Mouse (Mus musculus): ENCODE results near the gene Clstn1. TPM values are rescaled to one million over a fixed set of nuclear protein-coding genes. Genes with fewer than 3 reads are reported as not detected.

Clstn1 gene
- total and polyA plus RNA-seq, 3 experiments = 6.1 to 26.6 TPM; not detected in 1

GRCm38 (mm10) chr4:149654232-149654631 lies 68.0 kb downstream of the Clstn1 start:
- Histone ChIP-seq H3K9me3 (replicated peaks; ENCODE audit: insufficient read depth, low read length) (no peaks in the 10 kb centered on the region), H3K4me3 (ENCODE audit: control insufficient read depth in 1 of 2, insufficient read depth in 1 of 2, low read depth in 2 of 2, low read length in 2 of 2) (no peak overlapping the region), H3K9ac (ENCODE audit: control insufficient read depth, low read depth, low read length, poor library complexity, severe bottlenecking) (no peak overlapping the region), H3K4me1 (ENCODE audit: control insufficient read depth in 1 of 2, insufficient read depth in 2 of 2, low read length in 2 of 2) (no peaks in the 10 kb centered on the region), H3K27me3 (ENCODE audit: control insufficient read depth in 1 of 2, insufficient read depth in 2 of 2, low read length in 2 of 2) (no peaks in the 10 kb centered on the region), H3K36me3 (ENCODE audit: control insufficient read depth in 1 of 2, insufficient read depth in 2 of 2, low read length in 2 of 2) (peaks cover 0 to 8% of the 10 kb centered on the region in 2 experiments; a peak in 2 of 4 replicates), H3K79me2 (ENCODE audit: control insufficient read depth, insufficient read depth, low read length, poor library complexity) (no peaks in the 10 kb centered on the region), H3K27ac (ENCODE audit: control insufficient read depth, low read depth, low read length) (no peak overlapping the region)
- TF ChIP-seq CTCF (IDR thresholded peaks at IDR 0.05 in 2 of 3, conservative IDR thresholded peaks at IDR 0.05 in 1 of 3; ENCODE audit: control insufficient read depth in 1 of 3, insufficient read depth in 1 of 3, low read depth in 2 of 3, low read length in 3 of 3, poor library complexity in 1 of 3, severe bottlenecking in 1 of 3) (peak; percentile 71 to 97 (median 71)), TAL1 (IDR thresholded peaks at IDR 0.05; ENCODE audit: low read length) (no peak), RAD21 (IDR thresholded peaks at IDR 0.05; ENCODE audit: low read depth, low read length) (peak; percentile 6; the same call in 1 of the 2 replicates), NRF1 (IDR thresholded peaks at IDR 0.05; ENCODE audit: insufficient read depth, low read depth, low read length, poor library complexity, severe bottlenecking) (no peak), SIN3A (IDR thresholded peaks at IDR 0.05; ENCODE audit: low read length) (no peak), SMC3 (IDR thresholded peaks at IDR 0.05; ENCODE audit: low read depth, low read length) (peak; percentile 54)
- peak; percentile 41 for DNase-seq (ENCODE audit: low read depth, low spot score)

DNA sequence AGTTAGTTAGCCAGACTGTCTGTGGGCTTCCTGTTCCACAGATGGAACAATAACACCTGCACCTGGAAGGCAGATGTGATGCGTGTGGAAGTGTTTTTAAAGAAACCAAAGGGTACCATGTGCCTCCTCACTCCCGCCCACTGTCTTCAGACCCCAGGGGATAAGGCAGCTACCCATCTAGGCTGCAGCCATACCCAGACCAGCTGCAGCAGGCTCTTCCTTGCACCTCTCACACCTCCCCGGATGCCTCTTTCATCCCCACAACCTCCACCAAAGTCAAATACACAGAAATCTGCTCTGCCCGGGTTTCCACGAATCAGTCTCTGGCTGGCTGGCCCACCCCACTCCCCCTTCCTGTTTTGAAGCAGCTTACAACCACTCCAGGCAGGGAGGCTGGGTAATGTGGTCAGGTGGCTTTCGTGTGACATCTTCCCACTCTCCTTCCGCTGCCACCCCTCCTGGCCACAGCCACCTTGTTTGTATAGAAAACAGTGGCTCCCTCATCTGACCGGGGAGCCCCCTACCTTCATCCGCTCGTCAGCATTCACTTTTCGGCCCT lies 71.7 kb downstream of the Clstn1 start:
- Histone ChIP-seq H3K79me2 (ENCODE audit: control insufficient read depth, insufficient read depth, low read length, poor library complexity) (no peaks in the 10 kb centered on the region), H3K27ac (ENCODE audit: control insufficient read depth, low read depth, low read length) (no peak overlapping the region), H3K27me3 (ENCODE audit: control insufficient read depth in 1 of 2, insufficient read depth in 2 of 2, low read length in 2 of 2) (no peaks in the 10 kb centered on the region), H3K36me3 (ENCODE audit: control insufficient read depth in 1 of 2, insufficient read depth in 2 of 2, low read length in 2 of 2) (peaks cover 4 to 25% of the 10 kb centered on the region in 2 experiments), H3K9me3 (replicated peaks; ENCODE audit: insufficient read depth, low read length) (no peaks in the 10 kb centered on the region), H3K9ac (ENCODE audit: control insufficient read depth, low read depth, low read length, poor library complexity, severe bottlenecking) (no peak overlapping the region), H3K4me1 (ENCODE audit: control insufficient read depth in 1 of 2, insufficient read depth in 2 of 2, low read length in 2 of 2) (peaks cover 15 to 21% of the 10 kb centered on the region in 2 experiments), H3K4me3 (ENCODE audit: control insufficient read depth in 1 of 2, insufficient read depth in 1 of 2, low read depth in 2 of 2, low read length in 2 of 2) (no peak overlapping the region)
- no peak for TF ChIP-seq RCOR1 (IDR thresholded peaks at IDR 0.05; ENCODE audit: low read depth, low read length)
- no peak for TF ChIP-seq JUND (IDR thresholded peaks at IDR 0.05; ENCODE audit: low read depth, low read length)
- no peak for TF ChIP-seq ETS1 (IDR thresholded peaks at IDR 0.05; ENCODE audit: low read depth, low read length)
- TF ChIP-seq TAL1 (IDR thresholded peaks at IDR 0.05; ENCODE audit: low read length) = no peak
- TF ChIP-seq ZC3H11A (IDR thresholded peaks at IDR 0.05; ENCODE audit: low read depth, low read length) = no peak
- TF ChIP-seq MYB (IDR thresholded peaks at IDR 0.05; ENCODE audit: low read depth, low read length) = no peak
- no peak for TF ChIP-seq MAFK (IDR thresholded peaks at IDR 0.05; ENCODE audit: borderline replicate concordance, low read depth, low read length)
- TF ChIP-seq USF1 (IDR thresholded peaks at IDR 0.05; ENCODE audit: low read depth, low read length) = no peak
- no peak for TF ChIP-seq TCF12 (IDR thresholded peaks at IDR 0.05; ENCODE audit: low read depth, low read length)
- no peak for DNase-seq (ENCODE audit: low read depth, low spot score)
